Mouse (Mus musculus): ENCODE data around the gene Eya4.

The Eya4 gene

DNA sequence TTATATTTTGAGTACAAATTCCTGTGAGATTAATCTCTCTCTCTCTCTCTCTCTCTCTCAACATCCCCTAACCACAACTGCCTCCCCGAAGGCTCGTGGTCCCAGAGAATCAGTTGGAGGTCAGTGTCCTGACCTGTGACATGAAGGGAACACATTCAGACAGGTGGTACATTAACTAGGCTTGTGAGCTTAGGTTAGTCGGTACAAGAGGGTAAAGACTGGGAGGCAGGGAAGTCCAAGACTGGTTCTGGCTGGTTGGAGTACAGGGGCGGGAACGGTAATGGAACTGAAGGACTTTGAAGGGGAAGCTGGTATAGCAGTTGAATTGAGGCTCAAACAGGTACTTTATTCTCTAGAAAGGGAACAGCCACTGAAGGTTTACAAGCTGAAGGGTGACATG is 287.9 kb downstream of the Eya4 start:
- DNase-seq (ENCODE audit: low read depth, low spot score), result no peak

DNA sequence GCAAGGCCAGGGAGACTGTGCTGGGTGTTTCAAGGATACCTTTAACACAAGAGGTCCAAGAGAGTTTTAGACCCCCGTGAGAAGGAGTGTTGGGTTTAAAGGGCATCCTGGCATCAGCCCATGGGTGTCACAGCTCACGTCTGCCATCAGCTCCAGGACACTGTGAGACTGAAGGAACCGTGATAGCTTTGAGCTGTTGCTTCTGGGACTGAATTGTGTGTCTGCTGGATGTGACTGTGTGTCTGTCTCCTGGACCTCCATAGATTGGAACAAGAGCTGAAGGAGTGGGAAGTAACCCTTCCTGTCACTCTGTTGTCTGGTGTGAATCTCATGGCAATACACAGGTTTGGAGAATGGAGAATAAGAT is 289.9 kb downstream of the Eya4 start:
- no peak for DNase-seq (ENCODE audit: low read depth, low spot score)

DNA sequence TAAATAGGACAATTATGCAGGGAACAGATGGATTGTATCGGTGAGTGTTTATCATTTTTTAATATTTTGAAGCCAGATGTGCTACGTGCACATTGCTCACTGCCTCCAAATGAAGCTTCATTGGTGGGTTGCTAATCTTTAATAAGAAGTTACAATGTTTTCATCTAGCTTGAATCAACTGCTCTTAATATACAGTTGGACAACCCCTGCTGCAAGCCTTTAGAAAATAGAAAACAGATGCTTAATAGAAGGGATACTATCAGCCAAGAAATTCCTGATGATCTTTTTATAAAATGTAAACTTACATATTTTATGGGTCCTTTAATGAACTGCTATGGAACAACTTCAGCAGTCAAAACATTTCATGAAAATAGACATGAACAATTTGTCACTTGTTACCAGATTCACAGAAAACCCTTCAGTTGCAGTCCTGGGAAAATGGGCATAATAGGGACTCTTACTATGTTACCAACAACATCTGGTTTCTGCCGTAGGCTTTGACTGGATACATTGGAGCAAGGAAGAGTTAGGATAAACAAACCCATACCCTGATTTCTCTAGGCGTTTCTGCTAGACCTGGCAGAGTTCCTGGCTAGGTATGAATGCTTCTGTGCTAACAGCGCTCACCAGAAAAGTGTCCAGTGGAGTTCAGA is 290.4 kb downstream of the Eya4 start:
- no peak for DNase-seq (ENCODE audit: low read depth, low spot score)

DNA sequence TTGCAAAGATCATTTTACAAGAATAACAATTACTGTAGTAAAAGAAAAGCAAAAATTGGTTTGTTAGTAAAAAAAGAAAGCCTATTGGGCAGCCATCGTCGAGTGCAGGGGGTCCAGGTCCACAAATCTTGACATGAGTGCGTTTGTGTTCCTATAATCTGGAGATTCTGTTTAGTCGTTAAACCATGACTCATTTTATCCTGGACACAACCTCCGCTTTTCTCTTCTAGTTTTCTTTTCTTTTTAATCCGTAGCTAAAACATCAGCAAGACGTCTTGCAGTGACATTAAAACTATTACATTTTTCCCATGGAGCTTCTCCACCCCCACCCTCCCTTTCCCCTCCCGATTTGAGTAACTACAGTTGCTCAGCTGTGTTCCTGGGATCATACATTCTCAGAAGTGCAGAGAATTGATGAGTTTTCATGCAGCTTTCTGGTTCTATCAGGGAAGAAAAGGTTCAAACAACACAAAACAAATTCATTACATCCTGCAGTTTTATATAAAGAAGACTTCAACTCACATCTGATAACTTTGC is 297.1 kb downstream of the Eya4 start:
- no peak for DNase-seq (ENCODE audit: low read depth, low spot score)

Measured in brain, embryonic 18.5 days (tissue).